Mouse (Mus musculus): ENCODE measurements around the gene Gucy2c. TPM values are rescaled to one million over a fixed set of nuclear protein-coding genes. Genes with fewer than 3 reads are reported as not detected.

Gene Gucy2c
- total and polyA plus RNA-seq, 2 experiments from 2014 or later: not detected

DNA sequence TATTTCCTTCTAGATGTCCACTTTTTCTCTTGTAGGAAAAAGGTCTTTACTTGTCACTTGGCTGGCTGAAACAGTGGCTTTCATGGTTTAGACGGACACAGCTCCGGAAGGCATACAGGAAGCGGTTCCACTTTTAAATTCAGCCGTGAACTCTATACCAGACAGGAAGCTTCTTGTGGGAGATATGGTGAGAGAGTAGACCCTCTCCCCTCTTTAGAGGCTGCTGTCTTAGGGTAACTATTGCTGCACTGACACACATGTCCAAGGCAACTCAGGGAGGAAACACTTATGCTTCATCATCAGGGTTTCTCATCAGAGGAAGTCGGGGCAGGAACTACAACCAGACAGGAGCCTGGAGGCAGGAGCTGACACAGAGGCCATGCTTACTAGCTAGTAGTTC lies 36.0 kb downstream of the Gucy2c start:
- DNase-seq (ENCODE audit: low spot score) (no peak), ATAC-seq (ENCODE audit: insufficient read depth, low read depth) (no peak)
- Histone ChIP-seq H3K4me2 (ENCODE audit: low read depth, low read length) (no peak overlapping the region), H3K27me3 (ENCODE audit: control insufficient read depth, insufficient read depth, low read length) (no peaks in the 10 kb centered on the region), H3K9me3 (replicated peaks; ENCODE audit: control insufficient read depth, low read length) (no peaks in the 10 kb centered on the region), H3K9ac (replicated peaks; ENCODE audit: low read depth, low read length) (no peak overlapping the region), H3K36me3 (replicated peaks; ENCODE audit: control insufficient read depth, insufficient read depth, low read length) (no peaks in the 10 kb centered on the region), H3K4me1 (ENCODE audit: control insufficient read depth, insufficient read depth) (no peaks in the 10 kb centered on the region), H3K4me3 (ENCODE audit: low read depth, low read length) (no peak overlapping the region), H3K27ac (ENCODE audit: low read depth) (no peak overlapping the region)
- WGBS: 61% methylated on average over 5 of the region's 5 CpGs
- TF ChIP-seq EP300 (IDR thresholded peaks at IDR 0.05; ENCODE audit: low read depth) (no peak), CTCF (IDR thresholded peaks at IDR 0.05; ENCODE audit: low read depth) (no peak)

GRCm38 (mm10) chr6:136743729-136744128 lies 37.8 kb downstream of the Gucy2c start:
- TF ChIP-seq CTCF (IDR thresholded peaks at IDR 0.05; ENCODE audit: low read depth) (no peak), EP300 (IDR thresholded peaks at IDR 0.05; ENCODE audit: low read depth) (no peak)
- H3K9me3 ChIP-seq (replicated peaks; ENCODE audit: control insufficient read depth, low read length): no peaks in the 10 kb centered on the region
- no peak overlapping the region for H3K4me3 ChIP-seq (ENCODE audit: low read depth, low read length)
- no peak for ATAC-seq (ENCODE audit: insufficient read depth, low read depth)
- 66% methylated on average over 7 of the region's 7 CpGs for WGBS
- DNase-seq (ENCODE audit: low spot score): no peak
- H3K27me3 ChIP-seq (ENCODE audit: control insufficient read depth, insufficient read depth, low read length): no peaks in the 10 kb centered on the region
- no peaks in the 10 kb centered on the region for H3K36me3 ChIP-seq (replicated peaks; ENCODE audit: control insufficient read depth, insufficient read depth, low read length)
- no peak overlapping the region for H3K27ac ChIP-seq (ENCODE audit: low read depth)
- H3K4me2 ChIP-seq (ENCODE audit: low read depth, low read length): no peak overlapping the region
- no peaks in the 10 kb centered on the region for H3K4me1 ChIP-seq (ENCODE audit: control insufficient read depth, insufficient read depth)
- no peak overlapping the region for H3K9ac ChIP-seq (replicated peaks; ENCODE audit: low read depth, low read length)

GRCm38 (mm10) chr6:136742352-136743118 lies 39.0 kb downstream of the Gucy2c start:
- no peak overlapping the region for H3K4me2 ChIP-seq (ENCODE audit: low read depth, low read length)
- no peaks in the 10 kb centered on the region for H3K27me3 ChIP-seq (ENCODE audit: control insufficient read depth, insufficient read depth, low read length)
- H3K27ac ChIP-seq (ENCODE audit: low read depth): no peak overlapping the region
- WGBS: 39% methylated on average over 10 of the region's 10 CpGs
- H3K9ac ChIP-seq (replicated peaks; ENCODE audit: low read depth, low read length): no peak overlapping the region
- no peak overlapping the region for H3K4me3 ChIP-seq (ENCODE audit: low read depth, low read length)
- H3K9me3 ChIP-seq (replicated peaks; ENCODE audit: control insufficient read depth, low read length): no peaks in the 10 kb centered on the region
- no peaks in the 10 kb centered on the region for H3K36me3 ChIP-seq (replicated peaks; ENCODE audit: control insufficient read depth, insufficient read depth, low read length)
- H3K4me1 ChIP-seq (ENCODE audit: control insufficient read depth, insufficient read depth): no peaks in the 10 kb centered on the region
- peak; percentile 44; the same call in 1 of the 2 replicates for ATAC-seq (ENCODE audit: insufficient read depth, low read depth)
- TF ChIP-seq EP300 (IDR thresholded peaks at IDR 0.05; ENCODE audit: low read depth): no peak
- peak; percentile 90 for TF ChIP-seq CTCF (IDR thresholded peaks at IDR 0.05; ENCODE audit: low read depth)
- peak; percentile 70 for DNase-seq (ENCODE audit: low spot score)

DNA sequence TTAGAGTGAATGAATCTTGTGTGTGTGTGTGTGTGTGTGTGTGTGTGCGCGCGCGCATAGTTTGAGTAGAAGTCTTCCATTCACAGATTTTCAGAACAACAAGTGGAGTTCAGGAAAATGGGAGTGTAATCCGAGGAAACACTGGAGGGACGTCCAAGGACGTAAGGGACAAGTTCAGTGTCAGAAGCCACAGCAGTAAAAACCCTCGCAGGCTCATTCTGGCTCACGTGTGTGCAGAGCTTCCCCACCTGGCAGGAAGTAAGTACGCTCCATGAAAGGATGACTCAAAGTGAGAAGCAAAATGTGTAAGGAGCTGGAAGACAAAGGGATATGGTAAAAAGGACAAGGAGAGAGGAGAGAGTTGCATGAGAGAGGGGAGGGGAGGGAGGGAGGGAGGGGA lies 40.3 kb downstream of the Gucy2c start:
- no peak overlapping the region for H3K9ac ChIP-seq (replicated peaks; ENCODE audit: low read depth, low read length)
- no peak overlapping the region for H3K27ac ChIP-seq (ENCODE audit: low read depth)
- ATAC-seq (ENCODE audit: insufficient read depth, low read depth): no peak
- no peak overlapping the region for H3K4me2 ChIP-seq (ENCODE audit: low read depth, low read length)
- H3K4me1 ChIP-seq (ENCODE audit: control insufficient read depth, insufficient read depth): no peaks in the 10 kb centered on the region
- TF ChIP-seq CTCF (IDR thresholded peaks at IDR 0.05; ENCODE audit: low read depth) (no peak), EP300 (IDR thresholded peaks at IDR 0.05; ENCODE audit: low read depth) (no peak)
- no peaks in the 10 kb centered on the region for H3K36me3 ChIP-seq (replicated peaks; ENCODE audit: control insufficient read depth, insufficient read depth, low read length)
- H3K4me3 ChIP-seq (ENCODE audit: low read depth, low read length): no peak overlapping the region
- H3K9me3 ChIP-seq (replicated peaks; ENCODE audit: control insufficient read depth, low read length): no peaks in the 10 kb centered on the region
- 80% methylated on average over 10 of the region's 10 CpGs for WGBS
- no peaks in the 10 kb centered on the region for H3K27me3 ChIP-seq (ENCODE audit: control insufficient read depth, insufficient read depth, low read length)
- DNase-seq (ENCODE audit: low spot score): no peak

DNA sequence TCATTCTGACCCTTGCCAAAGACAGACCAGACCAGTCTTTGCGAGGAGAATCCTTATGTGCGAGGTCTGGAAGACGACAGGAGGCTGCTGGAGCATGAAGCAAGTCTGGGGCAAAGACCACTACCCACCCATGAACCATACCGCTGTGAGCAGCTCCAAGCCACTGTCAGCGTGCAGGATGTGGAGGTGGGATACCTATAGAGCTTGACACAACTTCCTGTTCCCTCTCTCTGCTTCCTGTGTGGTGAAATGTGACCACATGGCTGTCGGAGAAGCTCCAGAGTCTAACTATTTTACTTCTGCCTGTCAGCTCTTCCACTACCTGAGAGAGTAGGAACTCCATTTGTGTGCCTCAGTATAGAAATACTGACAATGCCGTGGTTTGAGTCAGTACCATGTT lies 45.8 kb downstream of the Gucy2c start:
- H3K4me2 ChIP-seq (ENCODE audit: low read depth, low read length): no peak overlapping the region
- TF ChIP-seq CTCF (IDR thresholded peaks at IDR 0.05; ENCODE audit: low read depth): no peak
- no peak for TF ChIP-seq EP300 (IDR thresholded peaks at IDR 0.05; ENCODE audit: low read depth)
- H3K36me3 ChIP-seq (replicated peaks; ENCODE audit: control insufficient read depth, insufficient read depth, low read length): no peaks in the 10 kb centered on the region
- 67% methylated on average over 7 of the region's 7 CpGs for WGBS
- no peaks in the 10 kb centered on the region for H3K27me3 ChIP-seq (ENCODE audit: control insufficient read depth, insufficient read depth, low read length)
- ATAC-seq (ENCODE audit: insufficient read depth, low read depth) (no peak), DNase-seq (ENCODE audit: low spot score) (no peak)
- no peaks in the 10 kb centered on the region for H3K4me1 ChIP-seq (ENCODE audit: control insufficient read depth, insufficient read depth)
- no peaks in the 10 kb centered on the region for H3K9me3 ChIP-seq (replicated peaks; ENCODE audit: control insufficient read depth, low read length)
- H3K9ac ChIP-seq (replicated peaks; ENCODE audit: low read depth, low read length): no peak overlapping the region
- no peak overlapping the region for H3K4me3 ChIP-seq (ENCODE audit: low read depth, low read length)
- no peak overlapping the region for H3K27ac ChIP-seq (ENCODE audit: low read depth)

DNA sequence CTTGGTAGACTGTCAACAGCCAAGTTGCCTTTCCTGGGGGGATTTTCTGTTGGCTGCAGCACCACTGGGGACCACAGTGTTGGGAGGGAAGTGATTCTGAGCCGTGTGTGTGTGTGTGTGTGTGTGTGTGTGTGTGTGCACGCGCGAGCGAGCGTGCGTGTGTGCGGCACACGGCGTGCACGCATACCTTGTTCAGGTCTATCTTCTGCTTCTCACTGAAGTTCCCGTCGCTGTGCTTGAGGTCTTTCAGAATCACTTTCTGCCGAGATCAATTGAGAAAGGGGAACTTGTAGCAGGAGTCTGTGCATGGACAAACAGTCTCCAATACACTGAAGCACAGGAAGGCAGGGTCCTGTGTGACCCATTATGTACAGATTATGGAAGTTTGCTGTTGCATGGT lies 53.4 kb downstream of the Gucy2c start:
- TF ChIP-seq CTCF (IDR thresholded peaks at IDR 0.05; ENCODE audit: low read depth) (no peak), EP300 (IDR thresholded peaks at IDR 0.05; ENCODE audit: low read depth) (no peak)
- H3K4me1 ChIP-seq (ENCODE audit: control insufficient read depth, insufficient read depth): no peaks in the 10 kb centered on the region
- H3K27ac ChIP-seq (ENCODE audit: low read depth): no peak overlapping the region
- ATAC-seq (ENCODE audit: insufficient read depth, low read depth) (no peak), DNase-seq (ENCODE audit: low spot score) (no peak)
- 90% methylated on average over 14 of the region's 14 CpGs for WGBS
- no peak overlapping the region for H3K9ac ChIP-seq (replicated peaks; ENCODE audit: low read depth, low read length)
- no peaks in the 10 kb centered on the region for H3K9me3 ChIP-seq (replicated peaks; ENCODE audit: control insufficient read depth, low read length)
- H3K27me3 ChIP-seq (ENCODE audit: control insufficient read depth, insufficient read depth, low read length): no peaks in the 10 kb centered on the region
- H3K36me3 ChIP-seq (replicated peaks; ENCODE audit: control insufficient read depth, insufficient read depth, low read length): no peaks in the 10 kb centered on the region
- H3K4me2 ChIP-seq (ENCODE audit: low read depth, low read length): no peak overlapping the region
- H3K4me3 ChIP-seq (ENCODE audit: low read depth, low read length): no peak overlapping the region

All from heart, postnatal 0 days (tissue).